Mouse (Mus musculus) stomach, embryonic 14.5 days (tissue): ENCODE measurements around the gene AI837181. TPM values are rescaled to one million over a fixed set of nuclear protein-coding genes. Genes with fewer than 3 reads are reported as not detected.

Experiments used
- ATAC-seq: fragments of 200-750 bp; cut with Nextera tagmentation; 2 replicates; pipeline ENCODE4 v1.8.0; 2017; ENCODE audit warnings: low read depth, moderate TSS enrichment; ENCODE audit not compliant: insufficient number of reproducible peaks, insufficient read depth, low FRiP score
- H3K27ac ChIP-seq: fragments of 300-500 bp; sonication (generic); 2 replicates; pipeline ENCODE4 v1.5.1; 2014; ENCODE audit warnings: mild to moderate bottlenecking, low read length, moderate library complexity, mixed read lengths
- H3K27me3 ChIP-seq: fragments of 300-500 bp; sonication (generic); 2 replicates; pipeline ENCODE4 v1.6.1; 2014; ENCODE audit warnings: low read length, control low read depth, mixed read lengths; ENCODE audit not compliant: control insufficient read depth, insufficient read depth
- H3K36me3 ChIP-seq: fragments of 300-500 bp; sonication (generic); 2 replicates; pipeline ENCODE4 v1.6.1; 2014; ENCODE audit warnings: mild to moderate bottlenecking, control low read depth, low read length, moderate library complexity, mixed read lengths; ENCODE audit not compliant: control insufficient read depth, insufficient read depth
- H3K4me1 ChIP-seq: fragments of 300-500 bp; sonication (generic); 2 replicates; pipeline ENCODE4 v1.6.1; 2014; ENCODE audit warnings: low read length, control low read depth, mixed read lengths; ENCODE audit not compliant: control insufficient read depth, insufficient read depth
- H3K4me2 ChIP-seq: fragments of 300-500 bp; sonication (generic); replicated peaks from 2 replicates; pipeline ENCODE4 v1.6.1; 2014; ENCODE audit warnings: low read depth, low read length, control low read depth
- H3K4me3 ChIP-seq: fragments of 300-500 bp; sonication (generic); 2 replicates; pipeline ENCODE4 v1.5.1; 2014; ENCODE audit warnings: low read depth, low read length, control low read depth
- H3K9ac ChIP-seq: fragments of 300-500 bp; sonication (generic); replicated peaks from 2 replicates; pipeline ENCODE4 v1.6.1; 2014; ENCODE audit warnings: low read depth, mild to moderate bottlenecking, control low read depth, low read length, moderate library complexity, mixed read lengths
- H3K9me3 ChIP-seq: fragments of 300-500 bp; sonication (generic); 2 replicates; pipeline ENCODE4 v1.6.1; 2016; ENCODE audit warnings: low read depth, low read length, control low read depth; ENCODE audit not compliant: control insufficient read depth
- WGBS: fragments of 180-500 bp; shearing (Covaris S2); extraction: QIAGEN DNeasy Blood & Tissue Kit; methylation state at CpG from one replicate; pipeline ENCODE4 v1.1.7; 2014; 5-methylcytosine and 5-hydroxymethylcytosine counted together
- polyA plus RNA-seq: library from polyadenylated mRNA; unstranded; fragments of >200 nt; fragmentation: Nextera tagmentation; extraction: Ambion mirVana; gene quantifications from 2 replicates; pipeline ENCODE4 v1.2.1, GENCODE M21; 2014

AI837181 gene
- polyA plus RNA-seq: 35.8 and 39.2 TPM in 2 replicates

DNA sequence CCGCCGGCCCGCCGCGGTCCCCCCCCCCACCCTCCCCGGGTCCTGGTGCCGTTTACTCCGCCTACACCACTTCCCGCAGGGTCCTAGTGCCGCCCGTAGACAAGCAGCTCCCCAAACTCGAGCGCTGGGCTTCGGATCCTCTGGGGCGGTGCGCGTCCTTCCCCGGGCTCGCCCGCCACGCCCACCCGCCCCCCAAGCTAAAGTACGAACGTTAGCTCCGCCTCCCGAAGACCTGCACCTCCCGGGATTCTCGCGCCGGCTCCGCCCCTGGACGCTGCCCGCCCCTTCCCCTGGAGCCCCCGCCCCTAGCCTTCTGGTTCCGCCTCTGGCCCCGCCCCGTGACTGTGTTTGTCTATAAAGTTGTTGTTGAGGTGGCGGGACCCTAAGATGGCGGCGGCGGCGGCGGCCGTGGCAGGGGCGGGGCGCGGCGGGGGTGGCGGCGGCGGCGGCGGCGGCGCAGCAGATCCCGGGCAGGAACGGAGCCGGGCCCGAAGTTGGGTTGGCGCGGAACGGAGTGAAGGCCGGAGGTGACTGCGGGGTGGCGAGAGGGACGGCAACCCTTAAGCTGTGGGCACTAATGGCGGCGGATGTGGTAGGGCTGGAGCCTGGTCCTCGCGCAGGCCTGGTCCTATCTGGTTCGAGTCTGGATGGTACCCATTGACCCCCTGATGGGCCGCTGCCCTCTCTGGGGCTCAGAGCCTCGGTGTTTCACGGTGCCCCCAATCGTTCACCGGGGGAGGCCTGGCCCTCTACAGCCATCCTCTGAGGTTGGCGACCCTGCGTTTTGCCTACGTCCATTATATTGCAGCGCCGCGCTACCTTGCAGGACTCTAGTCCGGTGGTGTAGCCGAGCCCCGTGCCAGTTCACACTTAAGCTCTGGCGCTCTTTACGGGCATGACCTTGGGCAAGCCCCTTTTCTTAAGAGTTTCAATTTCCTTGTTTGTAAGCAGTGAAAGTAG, at the start of gene AI837181, which contains the start of gene Drap1:
AI837181 (plus strand) TSS at position 363 of the 960 bp plus-strand sequence.
Drap1 (minus strand) TSS at position 198 of the 960 bp plus-strand sequence.
- Histone ChIP-seq H3K27ac (peak within 1 kb of the TSS; percentile 90), H3K9me3 (no peaks in the 10 kb centered on the region), H3K4me1 (peaks cover 21% of the 10 kb centered on the region), H3K4me3 (peak within 1 kb of the TSS; percentile 69), H3K9ac (peak within 1 kb of the TSS; percentile 92), H3K27me3 (no peaks in the 10 kb centered on the region), H3K36me3 (peaks cover 20% of the 10 kb centered on the region), H3K4me2 (peak within 1 kb of the TSS; percentile 91)
- peak; percentile 92 for ATAC-seq
- under 1% methylated on average over 86 of the region's 87 CpGs for WGBS

DNA sequence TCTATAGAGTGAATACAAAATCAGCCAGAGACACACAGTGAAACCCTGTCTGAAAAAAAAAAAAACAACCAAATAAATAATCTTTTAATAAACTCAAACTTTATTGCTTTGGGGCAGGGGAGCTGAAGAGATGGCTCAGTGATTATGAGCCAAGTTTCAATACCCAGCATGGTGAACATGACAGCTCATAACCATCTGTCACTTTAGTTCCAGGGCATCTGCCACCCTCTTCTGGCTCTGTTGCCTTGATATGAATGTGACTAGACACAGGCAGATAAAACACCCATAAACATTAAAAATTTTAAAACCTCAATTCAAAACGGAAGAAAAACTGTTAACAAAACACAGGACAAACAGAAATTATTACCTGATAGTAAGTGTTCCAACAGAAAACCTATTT, 47.5 kb upstream of the AI837181 start:
- Histone ChIP-seq H3K27me3 (no peaks in the 10 kb centered on the region), H3K4me3 (no peak overlapping the region), H3K9ac (no peak overlapping the region), H3K9me3 (no peaks in the 10 kb centered on the region), H3K36me3 (peaks cover 51% of the 10 kb centered on the region), H3K4me2 (no peak overlapping the region), H3K4me1 (no peaks in the 10 kb centered on the region), H3K27ac (no peak overlapping the region)
- no peak for ATAC-seq
- WGBS: 83% methylated on average over 1 of the region's 1 CpGs

DNA sequence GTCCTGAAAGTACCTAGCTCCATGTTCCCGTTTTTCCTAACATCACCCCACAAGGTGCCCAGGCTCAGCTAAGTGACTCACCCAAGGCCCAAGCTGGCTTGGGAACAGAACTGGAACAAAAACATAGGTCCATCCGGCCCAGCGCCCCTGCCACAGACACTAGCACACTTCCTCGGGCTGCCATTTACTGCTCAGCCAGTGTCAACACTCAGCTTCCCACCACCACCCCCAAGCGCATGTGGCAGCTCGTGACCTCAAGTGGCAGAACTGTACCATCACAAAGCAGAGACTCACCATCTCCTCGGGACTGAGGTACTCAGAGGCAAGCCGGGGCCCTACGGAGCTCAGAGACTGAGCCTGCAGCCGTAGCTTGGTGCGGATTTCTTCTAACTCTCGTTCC, 41.6 kb upstream of the AI837181 start:
- no peak overlapping the region for H3K27ac ChIP-seq
- H3K36me3 ChIP-seq: peaks cover 72% of the 10 kb centered on the region
- no peak overlapping the region for H3K4me3 ChIP-seq
- 92% methylated on average over 12 of the region's 12 CpGs for WGBS
- H3K4me2 ChIP-seq: no peak overlapping the region
- H3K9me3 ChIP-seq: no peaks in the 10 kb centered on the region
- ATAC-seq: no peak
- H3K4me1 ChIP-seq: peaks cover 12% of the 10 kb centered on the region
- no peaks in the 10 kb centered on the region for H3K27me3 ChIP-seq
- no peak overlapping the region for H3K9ac ChIP-seq

DNA sequence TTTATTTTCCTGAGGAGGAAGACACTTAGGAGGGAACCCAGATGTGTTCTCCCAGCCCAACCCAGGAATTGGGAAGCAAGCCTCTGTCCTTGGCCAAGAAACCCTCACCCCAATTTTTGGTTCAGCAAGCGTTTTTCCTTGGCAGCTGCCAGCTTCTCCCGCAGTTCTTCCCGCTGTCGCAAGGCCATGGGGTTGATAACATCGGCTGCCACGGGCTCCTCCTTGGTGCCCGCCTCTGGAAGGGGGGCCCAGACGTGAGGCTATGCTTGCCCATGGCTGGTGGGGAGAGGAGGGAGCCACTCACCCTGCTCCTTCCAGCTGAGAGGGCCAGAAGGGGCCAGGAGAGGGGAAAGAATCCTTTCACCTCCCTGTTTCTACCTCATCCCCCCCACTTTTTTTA, 40.2 kb upstream of the AI837181 start:
- H3K9me3 ChIP-seq: no peaks in the 10 kb centered on the region
- ATAC-seq: no peak
- H3K9ac ChIP-seq: no peak overlapping the region
- no peaks in the 10 kb centered on the region for H3K27me3 ChIP-seq
- H3K4me3 ChIP-seq: no peak overlapping the region
- H3K27ac ChIP-seq: no peak overlapping the region
- H3K4me1 ChIP-seq: peaks cover 12% of the 10 kb centered on the region
- H3K4me2 ChIP-seq: no peak overlapping the region
- H3K36me3 ChIP-seq: peaks cover 60% of the 10 kb centered on the region
- 86% methylated on average over 8 of the region's 8 CpGs for WGBS

DNA sequence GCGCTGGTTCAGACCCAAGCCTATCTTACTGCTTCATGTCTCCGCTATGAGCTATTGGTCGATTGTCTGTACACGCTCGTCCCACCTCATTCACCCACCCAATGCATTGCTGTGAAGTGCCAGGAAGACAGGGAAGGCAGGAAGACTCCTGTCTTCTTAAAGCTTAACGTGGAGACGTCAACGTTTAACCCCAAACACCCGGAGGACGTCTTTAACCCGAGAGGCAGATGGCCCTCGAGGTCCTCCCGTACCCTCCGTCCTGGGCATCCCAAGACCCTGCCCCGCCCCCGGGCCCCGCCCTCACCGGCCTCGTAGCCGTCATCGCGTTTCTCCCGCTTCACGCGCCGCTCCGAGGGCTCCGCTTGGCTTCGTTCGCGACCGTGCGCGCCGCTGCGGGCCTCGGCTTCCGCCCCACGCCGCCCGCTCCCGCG, 36.9 kb upstream of the AI837181 start:
- Histone ChIP-seq H3K27ac (peak overlapping the region; percentile 79; the same call in 1 of the 2 replicates), H3K36me3 (peaks cover 28% of the 10 kb centered on the region)
- under 1% methylated on average over 43 of the region's 43 CpGs for WGBS

DNA sequence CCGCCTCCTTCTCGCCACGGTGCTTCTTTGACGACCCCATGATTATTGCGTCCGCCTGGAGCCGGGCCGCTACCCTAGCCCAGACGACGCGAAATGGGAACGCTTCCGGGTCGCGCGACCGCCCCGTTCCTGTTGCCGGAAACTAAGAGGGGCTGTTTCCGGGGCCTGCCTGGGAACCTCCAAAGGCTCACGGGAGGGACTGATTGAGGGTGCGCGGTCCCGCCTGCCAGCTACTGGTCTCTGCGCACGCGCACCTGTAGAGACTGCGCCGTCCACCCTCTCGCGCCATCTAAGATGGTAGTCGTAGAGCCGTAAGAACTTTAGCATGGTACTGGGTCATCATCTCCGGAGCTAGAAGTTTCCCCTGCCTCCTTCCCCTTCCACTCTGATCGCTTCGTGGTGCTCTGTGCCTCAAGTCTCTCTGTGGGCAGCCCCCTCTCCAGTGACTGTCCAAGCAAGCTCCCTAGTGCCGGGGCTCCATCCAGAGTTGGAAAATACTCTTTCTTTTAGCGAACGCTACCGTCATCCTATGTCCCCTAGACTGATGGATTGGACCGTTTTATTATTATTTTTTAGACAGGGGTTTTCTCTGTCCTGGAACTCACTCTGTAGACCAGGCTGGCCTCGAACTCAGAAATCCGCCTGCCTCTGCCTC, 36.2 kb upstream of the AI837181 start, which contains the start of gene Sart1:
Sart1 (minus strand) TSS at position 116 of the 655 bp plus-strand sequence.
- H3K27ac ChIP-seq: peak within 1 kb of the TSS; percentile 87; the same call in 1 of the 2 replicates
- H3K4me1 ChIP-seq: peaks cover 19% of the 10 kb centered on the region
- peak within 1 kb of the TSS; percentile 86 for H3K4me2 ChIP-seq
- H3K36me3 ChIP-seq: peaks cover 22% of the 10 kb centered on the region
- 3% methylated on average over 43 of the region's 43 CpGs for WGBS
- peak; percentile 95 for ATAC-seq
- peak within 1 kb of the TSS; percentile 83 for H3K9ac ChIP-seq
- no peaks in the 10 kb centered on the region for H3K9me3 ChIP-seq
- peak within 1 kb of the TSS; percentile 95 for H3K4me3 ChIP-seq
- no peaks in the 10 kb centered on the region for H3K27me3 ChIP-seq

More for the DNA sequence above, 36.9 kb upstream of the AI837181 start:
- peak; percentile 21; the same call in 1 of the 2 replicates for ATAC-seq
- Histone ChIP-seq H3K27me3 (no peaks in the 10 kb centered on the region), H3K4me3 (peak overlapping the region; percentile 95), H3K4me1 (peaks cover 19% of the 10 kb centered on the region), H3K4me2 (peak overlapping the region; percentile 86), H3K9ac (peak overlapping the region; percentile 83), H3K9me3 (no peaks in the 10 kb centered on the region)

DNA sequence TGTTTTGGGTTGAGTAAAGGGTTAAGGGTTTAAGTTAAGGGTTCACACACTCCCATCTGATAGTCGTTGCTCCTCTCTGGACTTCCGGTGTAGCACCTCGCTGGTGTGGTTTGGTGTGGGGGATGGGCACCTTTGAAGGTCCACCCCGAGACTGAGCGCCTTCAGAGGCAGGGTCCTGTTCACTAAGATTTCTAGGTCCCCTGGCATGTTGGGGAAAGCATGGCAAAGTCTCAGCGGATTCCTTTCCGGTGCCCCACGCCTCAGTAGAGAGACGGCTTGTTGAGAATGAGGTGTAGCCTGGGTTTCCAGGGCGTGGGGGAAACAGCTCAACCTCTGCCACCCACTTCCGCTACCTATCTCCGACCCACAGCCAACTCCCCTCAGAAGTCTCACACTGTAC, 35.3 kb upstream of the AI837181 start:
- Histone ChIP-seq H3K27ac (peak overlapping the region; percentile 52; the same call in 1 of the 2 replicates), H3K9me3 (no peaks in the 10 kb centered on the region)
- WGBS: 20% methylated on average over 12 of the region's 12 CpGs

DNA sequence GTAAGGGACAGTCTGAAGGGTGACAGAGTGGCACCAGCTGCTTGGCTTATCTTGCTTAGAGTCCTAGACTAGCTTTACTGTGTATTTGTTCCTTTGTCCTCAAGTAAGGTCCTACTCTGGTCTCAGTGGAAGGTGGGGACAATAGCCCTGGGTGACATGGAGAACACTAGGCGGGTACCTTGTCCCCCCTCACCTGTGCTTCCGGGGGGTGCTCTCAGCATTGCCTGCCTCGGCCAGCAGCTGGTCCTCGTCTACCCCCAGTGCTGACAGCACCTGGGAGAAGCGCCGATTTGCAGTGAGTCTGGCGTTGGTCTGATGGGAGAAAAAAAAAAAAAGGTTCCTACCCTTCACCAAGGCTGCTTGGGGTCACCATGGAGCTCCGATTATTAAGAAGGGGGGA, 34.5 kb upstream of the AI837181 start:
- peak overlapping the region; percentile 52; the same call in 1 of the 2 replicates for H3K27ac ChIP-seq
- H3K36me3 ChIP-seq: 0 out of 2 replicates have a peak, but pooled peaks cover 5% of the 10 kb centered on the region
- peaks cover 19% of the 10 kb centered on the region for H3K4me1 ChIP-seq
- WGBS: 49% methylated on average over 8 of the region's 8 CpGs
- H3K9ac ChIP-seq: peak overlapping the region; percentile 37; the same call in 1 of the 2 replicates
- peak overlapping the region; percentile 86 for H3K4me2 ChIP-seq
- H3K27me3 ChIP-seq: no peaks in the 10 kb centered on the region
- H3K4me3 ChIP-seq: peak overlapping the region; percentile 95
- H3K9me3 ChIP-seq: no peaks in the 10 kb centered on the region
- no peak for ATAC-seq

More for the DNA sequence above, 35.3 kb upstream of the AI837181 start:
- no peaks in the 10 kb centered on the region for H3K27me3 ChIP-seq
- peak overlapping the region; percentile 86 for H3K4me2 ChIP-seq
- peaks cover 12% of the 10 kb centered on the region; the same call in 1 of the 2 replicates for H3K36me3 ChIP-seq
- H3K9ac ChIP-seq: peak overlapping the region; percentile 37; the same call in 1 of the 2 replicates
- peaks cover 19% of the 10 kb centered on the region for H3K4me1 ChIP-seq
- peak overlapping the region; percentile 95 for H3K4me3 ChIP-seq
- no peak for ATAC-seq
